Mouse (Mus musculus) hindbrain, embryonic 14.5 days (tissue): ENCODE results near the gene C2cd4c. TPM values are rescaled to one million over a fixed set of nuclear protein-coding genes. Genes with fewer than 3 reads are reported as not detected.
A peak's percentile ranks its signal among the peaks of the same experiment; 100 is the strongest.

Source experiments
- ATAC-seq: fragments of 200-750 bp; cut with Nextera tagmentation; 2 replicates; pipeline ENCODE4 v1.8.0; 2017; ENCODE audit warnings: moderate number of reproducible peaks, mild to moderate bottlenecking, moderate TSS enrichment, moderate library complexity; ENCODE audit not compliant: low FRiP score
- DNase-seq: peaks from one replicate; pipeline ENCODE4 v3.0.0-alpha.2; 2015; ENCODE audit warnings: low spot score
- H3K27ac ChIP-seq: fragments of 300-500 bp; sonication (generic); 2 replicates; pipeline ENCODE4 v1.5.1; 2014; ENCODE audit warnings: mild to moderate bottlenecking, moderate library complexity
- H3K27me3 ChIP-seq: fragments of 300-500 bp; sonication (generic); 2 replicates; pipeline ENCODE4 v1.6.1; 2014; ENCODE audit warnings: mild to moderate bottlenecking, low read length, mixed read lengths; ENCODE audit not compliant: control insufficient read depth, insufficient read depth
- H3K36me3 ChIP-seq: fragments of 300-500 bp; sonication (generic); replicated peaks from 2 replicates; pipeline ENCODE4 v1.6.1; 2014; ENCODE audit not compliant: control insufficient read depth, insufficient read depth
- H3K4me1 ChIP-seq: fragments of 300-500 bp; sonication (generic); replicated peaks from 2 replicates; pipeline ENCODE4 v1.6.1; 2014; ENCODE audit warnings: antibody characterized with exemption, low read length, mixed read lengths; ENCODE audit not compliant: control insufficient read depth, insufficient read depth
- H3K4me2 ChIP-seq: fragments of 300-500 bp; sonication (generic); replicated peaks from 2 replicates; pipeline ENCODE4 v1.6.1; 2014; ENCODE audit warnings: mild to moderate bottlenecking, moderate library complexity
- H3K4me3 ChIP-seq: fragments of 300-500 bp; sonication (generic); replicated peaks from 2 replicates; pipeline ENCODE4 v1.5.1; 2014; ENCODE audit warnings: mild to moderate bottlenecking, low read length
- H3K9ac ChIP-seq: fragments of 300-500 bp; sonication (generic); 2 replicates; pipeline ENCODE4 v1.6.1; 2014
- H3K9me3 ChIP-seq: fragments of 300-500 bp; sonication (generic); 2 replicates; pipeline ENCODE4 v1.6.1; 2016; ENCODE audit warnings: low read length; ENCODE audit not compliant: control insufficient read depth
- WGBS: fragments of 180-500 bp; shearing (Covaris S2); extraction: QIAGEN DNeasy Blood & Tissue Kit; methylation state at CpG from one replicate; pipeline ENCODE4 v1.1.7; 2014; 5-methylcytosine and 5-hydroxymethylcytosine counted together
- polyA plus RNA-seq: library from polyadenylated mRNA; unstranded; fragments of >200 nt; fragmentation: Nextera tagmentation; extraction: Ambion mirVana; gene quantifications from 2 replicates; pipeline ENCODE4 v1.2.1, GENCODE M21; 2014

Gene C2cd4c
- polyA plus RNA-seq, 1 experiment from 2014 or later, result 0.99 TPM

GRCm38 (mm10) chr10:79637128-79638110 lies 23.6 kb upstream of the C2cd4c start, which contains the start of gene Shc2:
Gene Shc2 (minus strand): TSS chr10:79637918.
- Histone ChIP-seq H3K4me1 (peaks cover 10% of the 10 kb centered on the region), H3K4me2 (peak within 1 kb of the TSS; percentile 85), H3K4me3 (peak within 1 kb of the TSS; percentile 88), H3K27ac (peak within 1 kb of the TSS; percentile 95), H3K36me3 (no peaks in the 10 kb centered on the region), H3K27me3 (no peaks in the 10 kb centered on the region), H3K9ac (peak within 1 kb of the TSS; percentile 97), H3K9me3 (no peaks in the 10 kb centered on the region)
- ATAC-seq (peak; percentile 85), DNase-seq (peak; percentile 84)
- under 1% methylated on average over 102 of the region's 116 CpGs for WGBS

GRCm38 (mm10) chr10:79636287-79636686 lies 22.5 kb upstream of the C2cd4c start:
- Histone ChIP-seq H3K4me1 (peaks cover 10% of the 10 kb centered on the region), H3K9ac (peak overlapping the region; percentile 97), H3K27ac (peak overlapping the region; percentile 95), H3K9me3 (no peaks in the 10 kb centered on the region), H3K36me3 (no peaks in the 10 kb centered on the region), H3K4me3 (peak overlapping the region; percentile 88), H3K27me3 (no peaks in the 10 kb centered on the region), H3K4me2 (peak overlapping the region; percentile 85)
- ATAC-seq (peak; percentile 4; the same call in 1 of the 2 replicates), DNase-seq (no peak)
- 69% methylated on average over 8 of the region's 8 CpGs for WGBS

- H3K4me3 ChIP-seq, result no peak overlapping the region
- H3K36me3 ChIP-seq, result no peaks in the 10 kb centered on the region
- H3K4me2 ChIP-seq, result no peak overlapping the region
- ATAC-seq (no peak), DNase-seq (no peak)
- no peak overlapping the region for H3K27ac ChIP-seq
- no peaks in the 10 kb centered on the region for H3K27me3 ChIP-seq
- H3K4me1 ChIP-seq, result peaks cover 4% of the 10 kb centered on the region
- no peaks in the 10 kb centered on the region for H3K9me3 ChIP-seq
- H3K9ac ChIP-seq, result no peak overlapping the region
- 90% methylated on average over 17 of the region's 17 CpGs for WGBS
Measured at GRCm38 (mm10) chr10:79633006-79633777, 19.4 kb upstream of the C2cd4c start.

- no peak overlapping the region for H3K4me3 ChIP-seq
- WGBS, result 77% methylated on average over 4 of the region's 4 CpGs
- no peak overlapping the region for H3K4me2 ChIP-seq
- H3K9me3 ChIP-seq, result no peaks in the 10 kb centered on the region
- H3K27me3 ChIP-seq, result no peaks in the 10 kb centered on the region
- peak; percentile 22; the same call in 1 of the 2 replicates for ATAC-seq
- H3K4me1 ChIP-seq, result no peaks in the 10 kb centered on the region; the same call in 1 of the 2 replicates
- H3K9ac ChIP-seq, result no peak overlapping the region
- no peak overlapping the region for H3K27ac ChIP-seq
- H3K36me3 ChIP-seq, result no peaks in the 10 kb centered on the region
- peak; percentile 63 for DNase-seq
Measured at GRCm38 (mm10) chr10:79631432-79631831, 17.6 kb upstream of the C2cd4c start.

GRCm38 (mm10) chr10:79628377-79628776 lies 14.6 kb upstream of the C2cd4c start:
- H3K9ac ChIP-seq, result no peak overlapping the region
- H3K4me1 ChIP-seq, result no peaks in the 10 kb centered on the region
- no peak overlapping the region for H3K4me2 ChIP-seq
- 88% methylated on average over 5 of the region's 5 CpGs for WGBS
- ATAC-seq, result no peak
- no peaks in the 10 kb centered on the region for H3K9me3 ChIP-seq
- H3K27me3 ChIP-seq, result no peaks in the 10 kb centered on the region
- no peaks in the 10 kb centered on the region for H3K36me3 ChIP-seq
- DNase-seq, result no peak
- no peak overlapping the region for H3K4me3 ChIP-seq
- no peak overlapping the region for H3K27ac ChIP-seq

GRCm38 (mm10) chr10:79626156-79626555 lies 12.3 kb upstream of the C2cd4c start:
- Histone ChIP-seq H3K4me2 (no peak overlapping the region), H3K36me3 (no peaks in the 10 kb centered on the region; the same call in 1 of the 2 replicates), H3K27me3 (no peaks in the 10 kb centered on the region), H3K27ac (no peak overlapping the region), H3K4me1 (no peaks in the 10 kb centered on the region), H3K9ac (no peak overlapping the region), H3K4me3 (no peak overlapping the region), H3K9me3 (no peaks in the 10 kb centered on the region)
- DNase-seq (no peak), ATAC-seq (no peak; the same call in 1 of the 2 replicates)
- WGBS, result 80% methylated on average over 10 of the region's 10 CpGs

- WGBS, result 74% methylated on average over 9 of the region's 9 CpGs
- no peaks in the 10 kb centered on the region for H3K9me3 ChIP-seq
- no peak overlapping the region for H3K9ac ChIP-seq
- no peak overlapping the region for H3K4me3 ChIP-seq
- DNase-seq (no peak), ATAC-seq (no peak)
- no peaks in the 10 kb centered on the region for H3K4me1 ChIP-seq
- H3K27ac ChIP-seq, result no peak overlapping the region
- H3K36me3 ChIP-seq, result no peaks in the 10 kb centered on the region; the same call in none of the 2 replicates
- no peak overlapping the region for H3K4me2 ChIP-seq
- H3K27me3 ChIP-seq, result no peaks in the 10 kb centered on the region
Measured at GRCm38 (mm10) chr10:79625398-79625797, 11.6 kb upstream of the C2cd4c start.

- Histone ChIP-seq H3K4me1 (no peaks in the 10 kb centered on the region), H3K4me2 (no peak overlapping the region), H3K9me3 (no peaks in the 10 kb centered on the region), H3K4me3 (no peak overlapping the region), H3K36me3 (peaks cover 6% of the 10 kb centered on the region), H3K9ac (no peak overlapping the region), H3K27ac (no peak overlapping the region), H3K27me3 (no peaks in the 10 kb centered on the region)
- DNase-seq (no peak), ATAC-seq (no peak)
- WGBS, result 48% methylated on average over 12 of the region's 12 CpGs
Measured at GRCm38 (mm10) chr10:79623950-79624349, 10.1 kb upstream of the C2cd4c start.

GRCm38 (mm10) chr10:79616376-79616775 lies 2.6 kb upstream of the C2cd4c start:
- H3K27ac ChIP-seq, result no peak overlapping the region
- H3K27me3 ChIP-seq, result peaks cover 20% of the 10 kb centered on the region
- no peak for ATAC-seq
- no peak for DNase-seq
- H3K9me3 ChIP-seq, result no peaks in the 10 kb centered on the region
- no peak overlapping the region for H3K4me2 ChIP-seq
- WGBS, result 85% methylated on average over 5 of the region's 5 CpGs
- H3K9ac ChIP-seq, result no peak overlapping the region
- peaks cover 20% of the 10 kb centered on the region for H3K4me1 ChIP-seq
- peaks cover 6% of the 10 kb centered on the region for H3K36me3 ChIP-seq
- no peak overlapping the region for H3K4me3 ChIP-seq
